Mouse (Mus musculus): ENCODE data around the gene Nos1.

The Nos1 gene

GRCm38 (mm10) chr5:117894050-117894449, 113.2 kb downstream of the Nos1 start:
- in situ Hi-C loops (cut with MseI, MboI) = no loop called here

GRCm38 (mm10) chr5:117898055-117898806, 117.4 kb downstream of the Nos1 start:
- in situ Hi-C loops (cut with MseI, MboI) = no loop called here

GRCm38 (mm10) chr5:117899361-117899760, 118.5 kb downstream of the Nos1 start:
- in situ Hi-C loops (cut with MseI, MboI) = no loop called here

- in situ Hi-C loops (cut with MseI, MboI) = no loop called here
These were observed 120.3 kb downstream of the Nos1 start for GRCm38 (mm10) chr5:117900921-117901705.

- in situ Hi-C loops (cut with MseI, MboI) = no loop called here
These were observed 122.7 kb downstream of the Nos1 start for GRCm38 (mm10) chr5:117903534-117903933.

- in situ Hi-C loops (cut with MseI, MboI) = no loop called here
These were observed 124.9 kb downstream of the Nos1 start for GRCm38 (mm10) chr5:117905728-117906127.

- in situ Hi-C loops (cut with MseI, MboI) = no loop called here
These were observed 128.7 kb downstream of the Nos1 start for GRCm38 (mm10) chr5:117909524-117909923.

GRCm38 (mm10) chr5:117916349-117916748, 135.5 kb downstream of the Nos1 start:
- in situ Hi-C loops (cut with MseI, MboI) = no loop called here

GRCm38 (mm10) chr5:117916906-117917305, 136.1 kb downstream of the Nos1 start:
- in situ Hi-C loops (cut with MseI, MboI) = no loop called here

- in situ Hi-C loops (cut with MseI, MboI) = no loop called here
These were observed 141.1 kb downstream of the Nos1 start for GRCm38 (mm10) chr5:117921786-117922528.

- in situ Hi-C loops (cut with MseI, MboI) = no loop called here
These were observed 142.9 kb downstream of the Nos1 start for GRCm38 (mm10) chr5:117923688-117924087.

- in situ Hi-C loops (cut with MseI, MboI) = loop anchor here in 1 of 2 experiments (5.0 kb wide), 1 partner anchor 91 kb away; no protein-coding TSS in a partner anchor
These were observed 147.7 kb downstream of the Nos1 start for GRCm38 (mm10) chr5:117928553-117928952.

GRCm38 (mm10) chr5:117932222-117932621, 151.4 kb downstream of the Nos1 start:
- in situ Hi-C loops (cut with MseI, MboI) = loop anchor here (5.0 to 10.0 kb wide), 3 partner anchors 85 to 427 kb away; no protein-coding TSS in a partner anchor

GRCm38 (mm10) chr5:117932862-117933261, 152.0 kb downstream of the Nos1 start:
- in situ Hi-C loops (cut with MseI, MboI) = loop anchor here (5.0 to 10.0 kb wide), 3 partner anchors 86 to 428 kb away; no protein-coding TSS in a partner anchor

- in situ Hi-C loops (cut with MseI, MboI) = loop anchor here in 1 of 2 experiments (10.0 kb wide), 1 partner anchor 432 kb away; no protein-coding TSS in a partner anchor
These were observed 155.5 kb downstream of the Nos1 start for GRCm38 (mm10) chr5:117936346-117936745.

- in situ Hi-C loops (cut with MseI, MboI) = loop anchor here in 1 of 2 experiments (10.0 kb wide), 1 partner anchor 432 kb away; no protein-coding TSS in a partner anchor
These were observed 156.4 kb downstream of the Nos1 start for GRCm38 (mm10) chr5:117937186-117937585.

GRCm38 (mm10) chr5:117938182-117938581, 157.3 kb downstream of the Nos1 start:
- in situ Hi-C loops (cut with MseI, MboI) = loop anchor here in 1 of 2 experiments (10.0 kb wide), 1 partner anchor 433 kb away; no protein-coding TSS in a partner anchor

- in situ Hi-C loops (cut with MseI, MboI) = loop anchor here in 1 of 2 experiments (10.0 kb wide), 1 partner anchor 435 kb away; no protein-coding TSS in a partner anchor
These were observed 158.6 kb downstream of the Nos1 start for GRCm38 (mm10) chr5:117939402-117939801.

- in situ Hi-C loops (cut with MseI, MboI) = no loop called here
These were observed 160.7 kb downstream of the Nos1 start for GRCm38 (mm10) chr5:117941552-117941951.

- in situ Hi-C loops (cut with MseI, MboI) = no loop called here
These were observed 165.8 kb downstream of the Nos1 start for GRCm38 (mm10) chr5:117946605-117947004.

- in situ Hi-C loops (cut with MseI, MboI) = no loop called here
These were observed 168.6 kb downstream of the Nos1 start for GRCm38 (mm10) chr5:117949393-117949792.

Data from mouse trophoblast stem cell (cell line).